ENCODE assay signal across 12 mouse cellular contexts in genomic region chr12:76128831-76129230, GRCm38 (mm10). TPM values are rescaled to one million over a fixed set of nuclear protein-coding genes. Genes with fewer than 3 reads are reported as not detected.
DNase-seq lines count a peak whose midpoint lies in the region; ATAC-seq and TF ChIP-seq lines count a peak whose summit lies in the region.
"Had no signal": no experiment of that assay in that cellular context is flagged by ENCODE, and none has a peak within 500 bp of the region (broad histone marks: within the 10 kb centered on the region; RNA-seq: fewer than 3 reads in every experiment).

No protein-coding gene starts in this region.

- TF ChIP-seq CTCF in thymus, adult 2 months (IDR thresholded peaks at IDR 0.05; ENCODE audit: borderline replicate concordance, control insufficient read depth, extremely low read depth, insufficient read depth, low read length, poor library complexity): no peak

- no peaks in the 10 kb centered on the region for H3K9me3 ChIP-seq in midbrain, embryonic 15.5 days
- H3K9me3 ChIP-seq: G1E; intestine, embryonic 15.5 days; limb, embryonic 12.5 days had no signal

- no peaks in the 10 kb centered on the region for H3K27me3 ChIP-seq in midbrain, embryonic 15.5 days (replicated peaks)
- H3K27me3 ChIP-seq in thymus, adult 2 months (ENCODE audit: control insufficient read depth, insufficient read depth, low read length): no peaks in the 10 kb centered on the region
- H3K27me3 ChIP-seq: intestine, embryonic 15.5 days; limb, embryonic 12.5 days had no signal

- TF ChIP-seq POLR2A in thymus, adult 2 months (IDR thresholded peaks at IDR 0.05; ENCODE audit: control insufficient read depth, extremely low read depth, insufficient read depth, low read length, poor library complexity): no peak

- no peak overlapping the region for H3K4me3 ChIP-seq in midbrain, embryonic 15.5 days
- H3K4me3 ChIP-seq in thymus, adult 2 months (ENCODE audit: control insufficient read depth, insufficient read depth, low read length): no peak overlapping the region
- H3K4me3 ChIP-seq: intestine, embryonic 15.5 days; limb, embryonic 12.5 days had no signal

- no peak overlapping the region for H3K9ac ChIP-seq in midbrain, embryonic 15.5 days
- H3K9ac ChIP-seq: intestine, embryonic 15.5 days; limb, embryonic 12.5 days had no signal

- H3K27ac ChIP-seq in midbrain, embryonic 15.5 days: no peak overlapping the region
- H3K27ac ChIP-seq in thymus, adult 2 months (ENCODE audit: control insufficient read depth, insufficient read depth, low read length): no peak overlapping the region
- H3K27ac ChIP-seq: intestine, embryonic 15.5 days; limb, embryonic 12.5 days had no signal

- peak; percentile 71 for DNase-seq in adrenal gland, adult 2 months
- DNase-seq in adrenal gland, postnatal 4 days (ENCODE audit: low spot score in 2 of 2): no peak
- DNase-seq in ovary, adult 18-20 months (ENCODE audit: low spot score): peak; percentile 51
- no peak for DNase-seq in ovary, postnatal 14 days (ENCODE audit: low spot score)
- peak; percentile 46 to 69 for DNase-seq in kidney, postnatal 36 days
- no peak for DNase-seq in thymus, adult 2 months
- DNase-seq in heart, postnatal 10 days: no peak

- intact Hi-C loops in heart, postnatal 10 days (cut with DNase I): loop anchor here (5.0 kb wide), 1 partner anchor 112 kb away; no protein-coding TSS in a partner anchor

- H3K4me1 ChIP-seq in midbrain, embryonic 15.5 days: no peaks in the 10 kb centered on the region
- H3K4me1 ChIP-seq in thymus, adult 2 months (replicated peaks; ENCODE audit: control insufficient read depth, insufficient read depth, low read length): no peaks in the 10 kb centered on the region
- H3K4me1 ChIP-seq: intestine, embryonic 15.5 days; limb, embryonic 12.5 days had no signal

- no peak overlapping the region for H3K4me2 ChIP-seq in midbrain, embryonic 15.5 days
- H3K4me2 ChIP-seq: intestine, embryonic 15.5 days; limb, embryonic 12.5 days had no signal

- 86% methylated on average over 10 of the region's 10 CpGs for WGBS in midbrain, embryonic 15.5 days
- WGBS in thymus, adult 2 months: 95% methylated on average over 10 of the region's 10 CpGs

- no peaks in the 10 kb centered on the region for H3K36me3 ChIP-seq in midbrain, embryonic 15.5 days (replicated peaks)
- H3K36me3 ChIP-seq in thymus, adult 2 months (ENCODE audit: control insufficient read depth, insufficient read depth, low read length): no peaks in the 10 kb centered on the region
- H3K36me3 ChIP-seq: G1E; intestine, embryonic 15.5 days; limb, embryonic 12.5 days had no signal

- ATAC-seq in midbrain, embryonic 15.5 days (replicated peaks): no peak
- ATAC-seq: intestine, embryonic 15.5 days had no signal

RNA-seq across cellular contexts. Expression of gene Esr2, which starts 48.2 kb away (rescaled TPM):
- total RNA-seq in adrenal gland, adult 2 months (2021): not detected
- not detected in 2 replicates for polyA plus RNA-seq in adrenal gland, adult 2 months (2012; rRNA removed)
- under 1 TPM in 1 of 2 experiments, not detected in 1; 0.20 TPM for total RNA-seq in adrenal gland, postnatal 4 days (2021)
- polyA plus RNA-seq in midbrain, embryonic 15.5 days (2015; fragmentation: Nextera tagmentation; extraction: Ambion mirVana): 0.29 and 0.39 TPM in 2 replicates
- 0.08 and 0.38 TPM in 2 replicates for polyA plus RNA-seq in thymus, adult 2 months (2012; rRNA removed)
- under 1 TPM in 1 of 2 experiments, not detected in 1; 0.10 TPM for total RNA-seq in heart, postnatal 10 days (2021)
- total RNA-seq: megakaryocyte progenitor cell, adult 5-6 weeks had no signal
- polyA plus RNA-seq: G1E had no signal

Comparison
In these comparisons a context has a peak if more than half of its experiments do, and no peak if none do; other contexts are left out.
1. DNase-seq: peak in adrenal gland, adult 2 months (single experiment), ovary, adult 18-20 months (single experiment) and kidney, postnatal 36 days (2 of 2); none in adrenal gland, postnatal 4 days (0 of 2), ovary, postnatal 14 days (single experiment), thymus, adult 2 months (single experiment) and heart, postnatal 10 days (0 of 2).